Mouse (Mus musculus) megakaryocyte-erythroid progenitor cell, adult 5 weeks (primary cell): ENCODE measurements around the gene Lurap1l. TPM values are rescaled to one million over a fixed set of nuclear protein-coding genes. Genes with fewer than 3 reads are reported as not detected.

Experiments used
- polyA plus RNA-seq: library from polyadenylated mRNA; stranded (reverse); fragments of >175 nt; gene quantifications from 2 replicates; pipeline ENCODE4 v1.2.3, GENCODE M21; 2012

Lurap1l gene
- polyA plus RNA-seq = 0.02 TPM in 1 of 2 replicates, not detected in the other

GRCm38 (mm10) chr4:80910481-80910870 lies at the start of gene Lurap1l:
Lurap1l (plus strand) TSS chr4:80910646.

Other genes starting within 250 kb of the Lurap1l start
- gene Tyrp1, start 76.5 kb upstream of the Lurap1l start, polyA plus RNA-seq = not detected in 2 replicates